Mouse (Mus musculus) lung, postnatal 25 days (tissue): ENCODE data around the gene Ttc39a.
"Not testable (repeated sequence)": the region's sequence is repeated elsewhere in the genome, so short reads cannot be mapped to it uniquely, and the experiment has no call there.

ENCODE experiments used
- DNase-seq: peaks from one replicate; pipeline ENCODE4 v3.0.0; 2022; ENCODE audit warnings: low spot score

The Ttc39a gene

GRCm38 (mm10) chr4:109406486-109407175 lies at the start of gene Ttc39a:
Gene Ttc39a (plus strand): TSS chr4:109406623.
- peak; percentile 36 for DNase-seq

- DNase-seq = no peak
These were observed 28.3 kb upstream of the Ttc39a start for GRCm38 (mm10) chr4:109378107-109378506.

GRCm38 (mm10) chr4:109382457-109382856 lies 24.0 kb upstream of the Ttc39a start:
- no peak for DNase-seq

- no peak for DNase-seq
These were observed 20.8 kb upstream of the Ttc39a start for GRCm38 (mm10) chr4:109385599-109385998.

GRCm38 (mm10) chr4:109393229-109393779 lies 13.1 kb upstream of the Ttc39a start:
- DNase-seq = no peak

- peak; percentile 10 for DNase-seq
These were observed 12.5 kb upstream of the Ttc39a start for GRCm38 (mm10) chr4:109393902-109394301.

- no peak for DNase-seq
These were observed 11.9 kb upstream of the Ttc39a start for GRCm38 (mm10) chr4:109394314-109395074.

GRCm38 (mm10) chr4:109400366-109400980 lies 6.0 kb upstream of the Ttc39a start:
- DNase-seq = no peak

- DNase-seq = no peak
These were observed 5.2 kb upstream of the Ttc39a start for GRCm38 (mm10) chr4:109401176-109401689.

- DNase-seq = not testable (repeated sequence)
These were observed 1.5 kb upstream of the Ttc39a start for GRCm38 (mm10) chr4:109404908-109405307.

GRCm38 (mm10) chr4:109405415-109405814 lies 1.0 kb upstream of the Ttc39a start:
- DNase-seq = no peak

GRCm38 (mm10) chr4:109406054-109406485 lies 353 bp upstream of the Ttc39a start:
- peak; percentile 63 for DNase-seq

- DNase-seq = no peak
These were observed 725 bp downstream of the Ttc39a start for GRCm38 (mm10) chr4:109407176-109407520.

- DNase-seq = no peak
These were observed 1.5 kb downstream of the Ttc39a start for GRCm38 (mm10) chr4:109407701-109408485.

- DNase-seq = no peak
These were observed 4.4 kb downstream of the Ttc39a start for GRCm38 (mm10) chr4:109410681-109411376.

GRCm38 (mm10) chr4:109411377-109411967 lies 5.0 kb downstream of the Ttc39a start:
- DNase-seq = no peak

- no peak for DNase-seq
These were observed 5.8 kb downstream of the Ttc39a start for GRCm38 (mm10) chr4:109412233-109412632.

- no peak for DNase-seq
These were observed 11.6 kb downstream of the Ttc39a start for GRCm38 (mm10) chr4:109417998-109418397.

- no peak for DNase-seq
These were observed 12.6 kb downstream of the Ttc39a start for GRCm38 (mm10) chr4:109419017-109419416.

- DNase-seq = no peak
These were observed 13.1 kb downstream of the Ttc39a start for GRCm38 (mm10) chr4:109419563-109419962.
